Mouse (Mus musculus) CH12.LX (cell line): ENCODE measurements around the gene Tsc22d2. TPM values are rescaled to one million over a fixed set of nuclear protein-coding genes. Genes with fewer than 3 reads are reported as not detected.
A peak's percentile ranks its signal among the peaks of the same experiment; 100 is the strongest.

Experiments used
- DNase-seq: peaks from one replicate; pipeline ENCODE4 v3.0.0-alpha.2; 2013; ENCODE audit errors: extremely low read depth
- H3K27ac ChIP-seq: 2 replicates; pipeline ENCODE4 v1.5.1; 2012; ENCODE audit warnings: low read depth, mild to moderate bottlenecking, control low read depth, moderate library complexity; ENCODE audit not compliant: insufficient read depth
- H3K27me3 ChIP-seq: replicated peaks from 2 replicates; pipeline ENCODE3; 2012; ENCODE audit warnings: inconsistent platforms
- H3K36me3 ChIP-seq, 2 experiments: replicated peaks in 1 of 2; 2 replicates each; pipeline versions ENCODE3 to v1.6.1; 2012; ENCODE audit warnings: inconsistent platforms in 1 of 2, low read length in 1 of 2, mild to moderate bottlenecking in 1 of 2, mixed read lengths in 1 of 2, moderate library complexity in 1 of 2; ENCODE audit not compliant: control insufficient read depth in 1 of 2, insufficient read depth in 1 of 2
- H3K4me1 ChIP-seq, 2 experiments: 2 replicates each; pipeline ENCODE4 v1.6.1; 2012; ENCODE audit warnings: inconsistent platforms in 1 of 2, moderate library complexity in 1 of 2; ENCODE audit not compliant: insufficient read depth in 2 of 2, control insufficient read depth in 1 of 2
- H3K4me2 ChIP-seq: 2 replicates; pipeline ENCODE4 v1.6.1; 2012; ENCODE audit warnings: low read depth, mild to moderate bottlenecking, control low read depth; ENCODE audit not compliant: poor library complexity, insufficient read depth, severe bottlenecking
- H3K4me3 ChIP-seq, 3 experiments: fragments of 150-350 bp in 1 of 3; sonication (generic) in 1 of 3; replicated peaks in 1 of 3; 2 replicates each; pipeline versions ENCODE3 to v1.5.1; 2011 to 2012; ENCODE audit warnings: low read depth in 2 of 3, low read length in 2 of 3, mild to moderate bottlenecking in 2 of 3, moderate library complexity in 2 of 3, control low read depth in 1 of 3, improper control_type of control experiment in 1 of 3, inconsistent platforms in 1 of 3, mixed read lengths in 1 of 3; ENCODE audit not compliant: poor library complexity in 1 of 3
- H3K79me2 ChIP-seq: replicated peaks from 2 replicates; pipeline ENCODE4 v1.6.1; 2012; ENCODE audit warnings: mild to moderate bottlenecking, moderate library complexity; ENCODE audit not compliant: control insufficient read depth, poor library complexity, insufficient read depth, severe bottlenecking; ENCODE audit errors: extremely low read depth
- H3K9ac ChIP-seq: 2 replicates; pipeline ENCODE4 v1.6.1; 2012; ENCODE audit warnings: low read depth, mild to moderate bottlenecking, control low read depth, moderate library complexity; ENCODE audit not compliant: insufficient read depth
- H3K9me3 ChIP-seq: replicated peaks from 2 replicates; pipeline ENCODE3; 2012; ENCODE audit warnings: low read length, inconsistent platforms, mixed read lengths
- BHLHE40 ChIP-seq: IDR thresholded peaks from 2 replicates; pipeline ENCODE4 v1.6.1; 2011; ENCODE audit warnings: mild to moderate bottlenecking, low read depth, low read length, improper control_type of control experiment
- CTCF ChIP-seq, 2 experiments: IDR thresholded peaks in 1 of 2; conservative IDR thresholded peaks in 1 of 2; 2 replicates each; pipeline ENCODE4 v1.5.1; 2011 to 2012; ENCODE audit warnings: low read depth in 2 of 2, low read length in 2 of 2, improper control_type of control experiment in 1 of 2, inconsistent platforms in 1 of 2, mild to moderate bottlenecking in 1 of 2, moderate library complexity in 1 of 2
- EP300 ChIP-seq: IDR thresholded peaks from 2 replicates; pipeline ENCODE4 v1.6.1; 2011; ENCODE audit warnings: low read length, improper control_type of control experiment
- MAX ChIP-seq: IDR thresholded peaks from 2 replicates; pipeline ENCODE4 v1.6.1; 2011; ENCODE audit warnings: low read length, improper control_type of control experiment
- MEF2A ChIP-seq: IDR thresholded peaks from 2 replicates; pipeline ENCODE4 v1.6.1; 2014; ENCODE audit warnings: low read depth, mild to moderate bottlenecking, inconsistent platforms, low read length, improper control_type of control experiment, borderline replicate concordance
- MXI1 ChIP-seq: IDR thresholded peaks from 2 replicates; pipeline ENCODE4 v1.6.1; 2011; ENCODE audit warnings: mild to moderate bottlenecking, low read depth, low read length, improper control_type of control experiment
- POLR2A ChIP-seq: IDR thresholded peaks from 2 replicates; pipeline ENCODE4 v1.6.1; 2011; ENCODE audit warnings: low read depth, mild to moderate bottlenecking, improper control_type of control experiment, low read length
- POLR2AphosphoS2 ChIP-seq: IDR thresholded peaks from 2 replicates; pipeline ENCODE4 v1.6.1; 2011; ENCODE audit warnings: low read depth, low read length, improper control_type of control experiment
- RAD21 ChIP-seq: IDR thresholded peaks from 2 replicates; pipeline ENCODE4 v1.6.1; 2011; ENCODE audit warnings: low read depth, mild to moderate bottlenecking, low read length, improper control_type of control experiment, moderate library complexity
- SMC3 ChIP-seq: IDR thresholded peaks from 2 replicates; pipeline ENCODE4 v1.6.1; 2011; ENCODE audit warnings: low read depth, low read length, improper control_type of control experiment
- TCF12 ChIP-seq: IDR thresholded peaks from 2 replicates; pipeline ENCODE4 v1.6.1; 2014; ENCODE audit warnings: low read depth, mild to moderate bottlenecking, inconsistent platforms, low read length, improper control_type of control experiment
- dilution Hi-C: fragments of 300-500 bp; cut with MboI; formaldehyde crosslinking; loops from 2 replicates; pipeline ENCODE4 v1.14.3; 2020; ENCODE audit warnings: low sequenced_read_pairs; ENCODE audit not compliant: extremely low pct_unique_long_range_greater_than_20kb, extremely low pct_ligation_motif_present
- in situ Hi-C: fragments of 300-500 bp; cut with MboI; formaldehyde crosslinking; loops from 3 replicates; pipeline ENCODE4 v1.14.3; 2019; ENCODE audit warnings: low sequenced_read_pairs, low pct_ligation_motif_present, low pct_unique_long_range_greater_than_20kb, mixed read lengths
- polyA plus RNA-seq: library from polyadenylated mRNA; unstranded; fragments of >175 nt; gene quantifications from 2 replicates; pipeline ENCODE4 v1.2.1, GENCODE M21; 2012; ENCODE audit warnings: low read depth; ENCODE audit not compliant: insufficient read length
- total RNA-seq, 2 experiments: library from RNA; depleted of rRNA; stranded (reverse); fragments of 300-350 nt in 1 of 2; fragments of >200 nt in 1 of 2; gene quantifications; 2 replicates each; pipeline ENCODE4 v1.2.3; 2012 to 2014

The Tsc22d2 gene
- total and polyA plus RNA-seq, 3 experiments = 9.0 to 17.4 (median 12.9) TPM

- Histone ChIP-seq H3K9me3 (peaks cover 8% of the 10 kb centered on the region), H3K36me3 (no peaks in the 10 kb centered on the region), H3K9ac (no peak overlapping the region), H3K27ac (no peak overlapping the region), H3K4me2 (no peak overlapping the region), H3K79me2 (no peaks in the 10 kb centered on the region), H3K4me3 (no peak overlapping the region), H3K27me3 (no peaks in the 10 kb centered on the region), H3K4me1 (peaks cover 0 to 4% of the 10 kb centered on the region in 2 experiments; a peak in 1 of 4 replicates)
- in situ Hi-C loops = loop anchor here (25.0 kb wide), 1 partner anchor 650 kb away; the partner anchor contains the start of gene Pfn2
- DNase-seq = no peak
- dilution Hi-C loops = no loop called here
- TF ChIP-seq MXI1 = no peak
- no peak for TF ChIP-seq MEF2A
- no peak for TF ChIP-seq POLR2A
- no peak for TF ChIP-seq MAX
- TF ChIP-seq CTCF (conservative IDR thresholded peaks at IDR 0.05 in 1 of 2, IDR thresholded peaks at IDR 0.05 in 1 of 2; ENCODE audit: low read depth in 2 of 2, low read length in 2 of 2) = peak; percentile 22 to 35; a peak in 3 of 4 replicates
- no peak for TF ChIP-seq BHLHE40
- no peak for TF ChIP-seq TCF12
Observed at GRCm38 (mm10) chr3:58487121-58487520, 72.6 kb downstream of the Tsc22d2 start.

GRCm38 (mm10) chr3:58487999-58488775, 73.7 kb downstream of the Tsc22d2 start:
- H3K79me2 ChIP-seq = no peaks in the 10 kb centered on the region
- no peak for DNase-seq
- H3K27ac ChIP-seq = no peak overlapping the region
- H3K9me3 ChIP-seq = peaks cover 8% of the 10 kb centered on the region
- in situ Hi-C loops (loop anchor here (25.0 kb wide), 1 partner anchor 651 kb away; the partner anchor contains the start of gene Pfn2), dilution Hi-C loops (no loop called here)
- no peaks in the 10 kb centered on the region for H3K27me3 ChIP-seq
- peaks cover 0 to 4% of the 10 kb centered on the region in 2 experiments; a peak in 1 of 4 replicates for H3K4me1 ChIP-seq
- no peak overlapping the region for H3K9ac ChIP-seq
- H3K4me2 ChIP-seq = no peak overlapping the region
- H3K36me3 ChIP-seq = no peaks in the 10 kb centered on the region
- TF ChIP-seq CTCF (conservative IDR thresholded peaks at IDR 0.05 in 1 of 2, IDR thresholded peaks at IDR 0.05 in 1 of 2; ENCODE audit: low read depth in 2 of 2, low read length in 2 of 2) = peak in 1 of 2 experiments; percentile 32; a peak in 2 of 4 replicates
- no peak for TF ChIP-seq EP300
- peak; percentile 1 for TF ChIP-seq RAD21
- TF ChIP-seq MXI1 = no peak
- H3K4me3 ChIP-seq = no peak overlapping the region

GRCm38 (mm10) chr3:58490787-58491186, 76.3 kb downstream of the Tsc22d2 start:
- H3K27ac ChIP-seq = no peak overlapping the region
- H3K79me2 ChIP-seq = no peaks in the 10 kb centered on the region
- in situ Hi-C loops = loop anchor here (10.0 to 25.0 kb wide), 2 partner anchors 326 to 653 kb away; partner anchors contain the start of gene Pfn2
- peak; percentile 42 for TF ChIP-seq RAD21
- TF ChIP-seq SMC3 = peak; percentile 57
- TF ChIP-seq POLR2AphosphoS2 = no peak
- TF ChIP-seq CTCF (conservative IDR thresholded peaks at IDR 0.05 in 1 of 2, IDR thresholded peaks at IDR 0.05 in 1 of 2; ENCODE audit: low read depth in 2 of 2, low read length in 2 of 2) = peak in 1 of 2 experiments; percentile 62; a peak in 2 of 4 replicates
- H3K4me1 ChIP-seq = peaks cover 0 to 4% of the 10 kb centered on the region in 2 experiments; a peak in 1 of 4 replicates
- dilution Hi-C loops = no loop called here
- H3K4me3 ChIP-seq = no peak overlapping the region
- peaks cover 8% of the 10 kb centered on the region for H3K9me3 ChIP-seq
- DNase-seq = no peak
- no peak overlapping the region for H3K9ac ChIP-seq
- H3K27me3 ChIP-seq = no peaks in the 10 kb centered on the region
- H3K4me2 ChIP-seq = no peak overlapping the region
- H3K36me3 ChIP-seq = no peaks in the 10 kb centered on the region
